Mouse (Mus musculus) thymus, postnatal 4 days (tissue): Measurements from ENCODE around the gene Lcn9.
"Not testable (repeated sequence)": the region's sequence is repeated elsewhere in the genome, so short reads cannot be mapped to it uniquely, and the experiment has no call there.

Experiments used
- DNase-seq: peaks from one replicate; pipeline ENCODE4 v3.0.0; 2021

The Lcn9 gene

GRCm38 (mm10) chr2:25822806-25823205 lies at the start of gene Lcn9:
TSS of gene Lcn9 (plus strand) at chr2:25823153.
- peak; percentile 2 for DNase-seq

GRCm38 (mm10) chr2:25773507-25773906 lies 49.4 kb upstream of the Lcn9 start:
- DNase-seq, result no peak

DNA sequence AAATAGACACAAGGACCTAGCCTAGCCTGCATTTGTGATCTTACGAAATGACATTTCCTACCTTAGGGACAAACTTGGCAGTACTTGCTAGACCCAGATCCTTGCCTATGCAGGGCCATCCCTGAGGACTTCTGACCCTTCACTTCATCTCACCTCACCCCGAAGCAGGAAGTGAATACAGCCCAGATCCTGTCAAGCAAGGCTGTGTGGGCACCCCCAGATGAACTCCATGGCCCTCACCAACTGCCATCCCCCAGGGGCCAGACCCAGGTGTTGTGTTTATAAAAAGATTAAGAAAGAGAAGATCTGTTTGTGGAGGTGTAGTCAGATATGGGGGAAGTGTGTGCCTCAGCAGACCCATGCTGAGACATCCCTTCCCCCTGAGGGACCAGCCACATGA lies 48.3 kb upstream of the Lcn9 start:
- no peak for DNase-seq

GRCm38 (mm10) chr2:25775991-25776390 lies 47.0 kb upstream of the Lcn9 start:
- no peak for DNase-seq

DNA sequence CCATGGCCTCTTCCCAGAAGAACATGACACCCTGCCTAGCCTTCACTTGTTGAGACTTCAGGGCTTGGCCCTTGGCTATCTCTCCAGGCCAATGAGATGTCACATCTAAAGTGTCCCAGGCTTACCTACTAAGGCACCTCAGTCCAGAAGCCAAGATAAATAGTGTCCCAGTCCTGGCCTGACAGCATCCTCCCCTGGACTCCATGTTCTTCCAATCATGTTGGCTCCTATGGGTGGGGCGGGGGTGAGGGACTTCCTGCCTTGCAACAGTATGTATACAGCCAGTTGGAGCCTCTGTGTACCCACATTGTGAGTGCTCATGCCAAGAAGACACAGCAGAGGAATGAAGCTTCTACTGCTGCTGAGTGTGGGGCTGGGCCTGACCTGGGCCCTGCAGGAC lies 46.2 kb upstream of the Lcn9 start, which contains the start of gene Lcn11:
TSS of gene Lcn11 (plus strand) at position 301 of the 400 bp plus-strand sequence.
- DNase-seq, result no peak

DNA sequence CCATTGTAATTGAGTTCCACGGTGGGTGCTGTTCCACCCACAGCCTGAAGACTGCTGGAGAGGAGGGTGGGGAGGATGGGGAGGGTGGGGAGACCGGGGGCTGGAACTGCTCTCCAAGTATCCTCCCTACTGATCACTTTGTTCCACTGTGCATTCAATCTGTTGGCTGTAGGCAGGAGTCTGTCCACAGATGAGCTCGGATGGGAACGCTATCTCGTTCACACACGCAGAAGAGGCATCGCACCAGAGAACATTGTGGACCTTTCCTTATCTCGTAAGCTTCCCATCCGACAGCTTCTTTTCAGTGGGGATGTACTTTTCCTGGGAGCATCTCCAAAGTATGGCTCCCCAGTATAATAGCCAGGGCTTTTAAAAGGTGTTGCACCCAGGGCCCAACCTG lies 43.9 kb upstream of the Lcn9 start:
- DNase-seq, result no peak

GRCm38 (mm10) chr2:25780921-25781320 lies 42.0 kb upstream of the Lcn9 start:
- no peak for DNase-seq

DNA sequence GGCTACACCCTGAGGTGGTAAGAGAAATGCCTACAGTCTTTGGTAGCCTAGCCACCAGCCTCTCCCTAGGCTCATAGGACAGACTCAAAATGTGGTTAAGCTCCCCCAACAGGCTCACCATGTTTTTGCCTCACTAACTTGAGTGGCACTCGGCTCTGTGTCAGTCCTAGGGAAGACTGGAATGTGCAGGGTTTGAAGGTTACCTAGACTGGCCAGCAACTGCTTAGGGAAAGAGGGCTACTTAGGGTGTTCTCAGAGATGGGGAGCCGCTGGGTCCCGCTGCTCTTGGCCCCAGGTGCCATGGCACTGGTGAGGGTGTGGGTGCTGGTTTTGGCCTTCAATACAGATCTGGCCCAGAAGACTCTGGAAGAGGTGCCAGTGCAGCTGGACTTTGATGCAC lies 41.0 kb upstream of the Lcn9 start, which contains the start of gene Gm13539:
TSS of gene Gm13539 (plus strand) at position 301 of the 400 bp plus-strand sequence.
- no peak for DNase-seq

DNA sequence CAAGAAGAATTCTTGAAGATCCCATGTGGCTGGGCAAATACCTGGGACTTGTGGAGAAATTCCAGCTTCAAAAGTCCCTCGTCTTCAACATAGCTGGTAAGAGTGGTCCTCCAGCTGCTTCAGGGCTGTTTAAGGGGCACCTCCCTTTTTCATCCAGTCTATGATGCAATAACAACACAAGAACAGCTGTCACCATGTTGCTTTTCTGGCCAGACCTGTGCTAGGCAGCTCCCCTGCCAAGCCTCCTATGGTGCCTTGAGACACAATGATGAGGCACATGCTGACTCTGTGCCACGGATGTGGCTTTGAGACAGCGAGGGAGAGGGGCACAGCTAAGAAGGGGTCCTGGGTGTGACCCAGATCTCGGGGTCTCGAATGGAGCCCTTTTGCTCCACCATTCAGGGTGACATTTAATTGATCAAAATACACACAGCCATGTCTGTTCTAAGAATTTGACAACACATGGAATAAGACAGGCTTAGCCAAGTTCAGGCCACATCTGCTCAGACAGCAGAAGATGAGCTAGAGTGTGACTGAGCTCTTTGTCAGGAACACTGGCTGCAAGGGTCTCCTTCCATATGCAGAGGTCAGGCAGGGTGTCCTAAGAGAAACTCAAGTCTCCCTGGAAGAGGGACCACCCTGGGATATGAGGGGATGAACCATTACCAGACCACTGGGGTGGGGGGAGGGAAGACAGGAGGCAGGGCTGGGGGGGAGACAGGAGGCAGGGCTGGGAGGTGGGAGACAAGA lies 37.2 kb upstream of the Lcn9 start:
- DNase-seq, result no peak

- no peak for DNase-seq
Observed at GRCm38 (mm10) chr2:25789092-25789491, 33.9 kb upstream of the Lcn9 start.

GRCm38 (mm10) chr2:25797635-25798034 lies 25.3 kb upstream of the Lcn9 start:
- no peak for DNase-seq

DNA sequence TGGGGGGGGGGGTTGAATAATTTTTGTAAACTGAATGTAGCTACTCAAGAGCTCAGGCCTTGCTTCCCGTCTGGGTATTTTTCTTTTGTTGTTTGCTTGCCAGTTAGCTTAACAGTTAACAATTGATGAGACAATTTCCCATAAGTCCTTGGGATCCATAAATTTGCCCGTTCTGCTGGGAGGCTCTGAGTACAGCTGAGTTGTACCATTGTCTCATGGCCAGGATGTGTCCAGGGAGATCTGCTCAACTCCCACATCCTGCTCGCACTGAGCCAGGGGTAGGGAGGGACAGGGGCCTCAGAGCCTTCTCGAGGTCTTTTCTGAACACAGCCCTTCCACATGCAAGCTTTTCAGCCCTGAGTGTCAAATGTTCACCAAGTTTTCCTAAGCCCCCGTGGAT lies 24.9 kb upstream of the Lcn9 start:
- DNase-seq, result no peak

DNA sequence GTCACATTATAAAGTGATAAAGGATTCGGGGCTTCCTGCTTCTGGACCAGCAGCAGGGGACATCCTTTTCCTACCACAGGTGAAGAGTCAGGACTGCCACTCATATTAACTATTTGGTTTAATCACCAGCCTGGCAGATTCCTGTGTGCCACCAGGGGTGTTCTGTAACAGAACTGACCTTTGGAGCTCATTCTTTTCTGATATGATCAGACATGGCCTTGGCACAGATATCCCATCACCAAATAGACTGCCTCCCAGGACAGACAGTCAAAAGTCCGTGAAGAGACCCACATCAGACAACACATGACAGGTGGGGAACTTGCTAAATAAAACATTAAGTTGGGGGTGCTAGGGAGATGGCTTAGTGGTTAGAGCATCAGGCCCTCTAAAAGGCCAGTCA lies 11.2 kb upstream of the Lcn9 start:
- DNase-seq, result no peak

DNA sequence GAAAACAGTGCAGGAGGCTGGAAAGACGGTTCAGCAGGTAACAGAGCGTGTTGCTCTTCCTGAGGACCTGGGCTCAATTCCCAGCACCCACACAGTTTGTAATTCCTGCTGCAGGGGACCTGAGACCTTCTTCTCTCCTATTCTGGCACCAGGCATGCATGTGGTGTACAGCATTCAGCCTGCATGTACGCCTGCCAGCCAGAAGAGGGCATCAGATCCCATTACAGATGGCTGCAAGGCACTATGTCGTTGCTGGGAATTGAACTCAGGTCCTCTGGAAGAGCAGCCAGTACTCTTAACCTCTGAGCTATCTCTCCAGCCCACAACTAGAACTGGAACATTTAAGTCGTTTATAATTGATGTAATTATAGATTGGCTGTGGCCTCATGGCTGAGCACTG lies 9.6 kb upstream of the Lcn9 start:
- no peak for DNase-seq

DNA sequence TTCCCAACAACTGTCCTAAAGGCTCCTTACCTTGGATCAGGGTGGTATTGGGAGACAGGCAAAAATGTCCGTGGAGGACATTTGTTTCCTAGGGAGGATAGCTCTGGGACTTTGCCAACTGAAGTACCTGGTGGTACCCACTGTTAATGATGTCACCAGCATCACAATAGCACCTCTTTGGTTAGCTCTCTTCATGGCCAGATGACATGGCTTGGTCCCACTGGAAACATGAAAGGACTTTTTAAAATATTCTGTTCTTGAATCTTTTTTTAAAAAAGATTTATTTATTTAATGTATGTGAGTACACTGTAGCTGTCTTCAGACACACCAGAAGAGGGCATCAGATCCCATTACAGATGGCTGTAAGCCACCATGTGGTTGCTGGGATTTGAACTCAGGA lies 7.2 kb upstream of the Lcn9 start, which contains the start of gene Glt6d1:
TSS of gene Glt6d1 (minus strand) at position 101 of the 400 bp plus-strand sequence.
- DNase-seq, result not testable (repeated sequence)

DNA sequence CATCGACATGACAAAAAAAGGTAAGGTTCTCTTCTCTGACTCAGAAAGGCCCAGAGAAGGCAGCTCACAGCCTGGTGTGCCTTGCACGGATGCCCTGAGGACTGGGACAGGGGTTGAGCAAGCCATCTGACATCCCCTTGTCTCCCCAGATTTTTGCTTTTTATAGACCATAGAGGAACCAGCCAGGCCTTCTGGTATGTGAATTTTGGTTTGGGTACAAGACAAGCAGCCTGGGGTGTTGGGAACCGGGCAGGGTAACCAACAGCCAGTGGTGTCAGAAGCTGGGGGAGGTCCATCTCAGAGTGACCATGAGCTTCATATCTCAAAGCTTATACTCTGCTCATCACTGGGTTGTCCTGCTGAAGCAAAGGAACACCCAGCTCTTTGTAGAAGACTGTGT lies 1.8 kb downstream of the Lcn9 start:
- no peak for DNase-seq

GRCm38 (mm10) chr2:25828344-25828947 lies 5.5 kb downstream of the Lcn9 start:
- DNase-seq, result peak; percentile 51

DNA sequence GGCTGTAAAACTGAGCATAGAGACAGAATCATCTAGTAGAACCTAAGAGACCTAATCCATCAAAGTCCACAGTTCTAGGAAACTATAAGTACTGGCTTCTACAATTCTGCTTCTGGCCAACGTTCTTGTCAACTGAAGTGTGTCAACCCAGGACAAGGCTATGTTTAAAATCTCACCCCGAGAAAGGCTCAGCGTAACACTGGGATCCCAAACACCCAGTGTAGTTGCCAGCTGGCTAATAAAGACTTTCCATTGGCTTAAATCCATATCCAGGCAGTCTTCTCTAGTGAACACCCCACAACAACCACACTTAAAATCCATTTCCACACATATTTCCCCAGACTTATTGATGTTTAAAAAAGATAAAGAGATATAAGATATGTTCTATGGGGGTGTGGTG lies 7.8 kb downstream of the Lcn9 start:
- no peak for DNase-seq

DNA sequence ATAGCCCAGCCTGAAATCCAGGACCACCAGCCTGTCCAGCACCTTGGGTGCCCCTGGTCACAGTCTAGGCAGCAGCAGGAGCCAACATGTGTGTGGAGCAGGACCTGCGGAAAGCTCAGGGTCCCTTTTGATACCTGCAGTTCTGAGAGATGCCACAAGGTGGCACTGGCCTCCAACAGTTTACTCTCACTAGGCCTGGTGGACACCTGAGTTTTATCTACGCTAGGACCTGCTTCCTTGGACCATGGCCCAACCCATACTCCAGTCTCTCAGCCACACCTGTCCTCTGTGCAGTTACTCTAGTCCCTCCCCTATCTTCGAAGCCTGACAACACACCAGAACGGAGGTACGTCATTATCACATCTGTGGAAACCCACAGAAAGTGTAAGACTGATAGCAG lies 13.3 kb downstream of the Lcn9 start:
- peak; percentile 81 for DNase-seq

GRCm38 (mm10) chr2:25842161-25842560 lies 19.2 kb downstream of the Lcn9 start:
- no peak for DNase-seq

DNA sequence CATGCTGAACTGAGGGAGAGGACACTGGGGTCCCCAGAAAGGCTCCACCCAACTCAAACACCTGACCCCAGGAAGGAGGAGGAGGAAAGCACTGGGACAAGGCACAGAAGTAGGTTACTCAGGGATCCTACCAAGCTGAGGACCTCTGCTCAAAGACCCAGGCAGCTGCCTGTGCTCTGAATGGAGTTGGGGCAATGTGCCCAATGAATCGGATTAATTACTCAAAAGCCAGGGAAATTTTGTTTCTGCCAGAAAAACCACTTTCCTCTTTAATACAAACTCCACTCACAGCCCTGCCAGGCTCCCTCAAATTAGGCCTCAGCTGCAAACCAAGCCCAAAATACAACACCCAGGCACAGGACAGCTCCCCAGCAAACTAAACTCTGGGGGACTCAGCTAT lies 19.8 kb downstream of the Lcn9 start:
- DNase-seq, result no peak

DNA sequence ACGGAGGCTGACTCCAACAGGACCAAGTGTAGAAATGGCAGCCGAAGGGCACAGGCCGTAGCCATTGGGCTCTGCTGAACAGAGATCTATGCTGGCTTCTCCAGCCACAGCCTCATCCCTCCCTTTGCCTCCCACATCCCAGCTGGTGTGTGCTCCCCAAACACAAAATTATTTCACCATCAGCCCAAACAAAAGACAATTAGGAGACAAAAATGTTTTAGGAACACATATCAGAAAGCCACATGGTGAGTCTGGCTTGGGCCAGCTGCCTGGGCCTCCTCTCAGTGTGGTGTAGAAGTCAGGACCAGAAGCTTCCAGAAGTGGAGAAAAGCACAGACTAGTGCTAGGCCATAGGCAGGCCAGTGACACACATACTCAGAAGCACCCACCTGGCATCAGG lies 21.1 kb downstream of the Lcn9 start:
- DNase-seq, result no peak

- no peak for DNase-seq
Observed at GRCm38 (mm10) chr2:25846516-25846915, 23.6 kb downstream of the Lcn9 start.

GRCm38 (mm10) chr2:25847226-25847625 lies 24.3 kb downstream of the Lcn9 start, which contains the start of gene Sohlh1:
TSS of gene Sohlh1 (minus strand) at chr2:25847248.
- no peak for DNase-seq
